Mouse (Mus musculus): ENCODE measurements around the gene Nfatc3.

Gene Nfatc3

GRCm38 (mm10) chr8:106149025-106149424 lies 90.4 kb downstream of the Nfatc3 start:
- no peak for DNase-seq (ENCODE audit: low spot score)

DNA sequence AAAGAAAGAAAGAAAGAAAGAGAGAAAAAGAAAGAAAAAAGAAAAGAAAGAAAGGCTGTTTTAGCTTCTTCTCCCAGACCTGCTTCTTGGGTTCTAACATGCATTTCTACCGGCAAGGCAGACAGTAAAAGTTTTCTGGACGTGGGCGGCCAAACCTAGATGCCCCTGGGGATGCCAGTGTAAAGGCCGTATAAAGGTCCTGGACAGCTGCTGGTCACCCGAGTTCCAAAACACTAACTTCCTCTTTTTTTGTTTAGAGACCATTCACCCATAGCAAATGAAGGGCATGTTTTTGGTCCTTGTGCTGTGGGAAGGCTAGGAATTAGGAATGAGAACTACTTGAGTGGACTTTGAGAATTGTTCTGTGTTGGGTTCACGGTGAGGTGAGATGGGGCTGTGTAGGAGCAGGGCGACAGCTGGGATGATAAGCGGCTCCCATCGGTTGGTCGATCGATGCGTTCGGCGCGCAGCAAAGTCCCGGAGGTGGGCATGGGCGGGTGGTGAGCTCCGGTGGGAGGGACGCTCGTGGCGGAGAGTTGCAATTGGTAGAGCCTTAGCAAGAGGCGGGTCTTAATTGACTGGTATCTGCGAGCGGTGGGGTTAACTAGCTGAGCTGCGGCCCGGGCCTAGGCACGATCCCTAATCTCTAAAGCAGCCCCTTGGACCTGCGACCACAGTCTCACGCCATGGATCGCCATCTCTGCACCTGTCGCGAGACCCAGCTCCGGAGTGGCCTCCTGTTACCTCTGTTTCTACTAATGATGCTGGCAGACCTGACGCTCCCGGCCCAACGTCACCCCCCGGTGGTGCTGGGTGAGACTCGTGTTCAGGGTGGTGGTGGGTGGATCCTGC lies 91.4 kb downstream of the Nfatc3 start, which contains the start of gene Pla2g15:
TSS of gene Pla2g15 (plus strand) at position 599 of the 852 bp plus-strand sequence.
- peak; percentile 94 for DNase-seq (ENCODE audit: low spot score)

GRCm38 (mm10) chr8:106150653-106151000 lies 92.0 kb downstream of the Nfatc3 start:
- DNase-seq (ENCODE audit: low spot score): no peak

DNA sequence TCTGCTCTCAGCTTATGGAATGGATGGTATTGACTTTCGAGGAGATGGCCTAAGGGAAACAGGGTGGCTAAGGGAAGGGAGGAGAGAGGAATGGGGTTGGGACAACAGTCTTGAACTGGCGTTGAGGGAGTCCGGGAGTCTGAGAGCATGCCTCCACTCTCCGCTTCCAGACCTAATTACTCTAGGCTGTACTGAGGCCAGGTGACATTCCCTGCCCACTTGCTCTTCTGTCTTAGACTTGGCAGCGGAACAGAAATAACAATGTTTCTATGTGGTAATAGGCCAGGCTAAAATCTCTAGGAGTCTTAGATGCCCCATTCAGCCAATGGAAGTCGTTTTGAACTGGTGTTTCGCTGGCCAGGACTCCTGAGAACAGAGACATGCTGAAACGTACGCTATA lies 92.4 kb downstream of the Nfatc3 start:
- DNase-seq (ENCODE audit: low spot score): no peak

- no peak for DNase-seq (ENCODE audit: low spot score)
Measured at GRCm38 (mm10) chr8:106152876-106153275, 94.2 kb downstream of the Nfatc3 start.

DNA sequence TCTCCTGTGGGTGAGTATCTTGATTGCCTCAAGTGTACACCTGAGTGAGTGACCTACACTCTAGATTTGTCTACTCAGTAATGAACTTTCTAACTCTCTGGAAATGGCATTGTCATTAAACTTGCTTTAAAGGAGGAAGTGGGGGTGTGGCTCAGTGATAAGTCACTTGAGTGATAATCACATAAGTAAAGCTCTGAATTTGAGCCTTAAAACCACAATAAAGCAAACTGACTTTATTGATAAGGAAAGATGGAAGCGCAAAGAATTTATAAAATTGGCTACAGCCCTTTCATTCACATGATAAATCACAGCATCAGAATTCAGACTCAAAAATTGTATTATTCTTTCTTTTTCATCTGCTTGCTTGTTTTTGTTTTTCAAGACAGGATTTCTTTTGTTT lies 98.8 kb downstream of the Nfatc3 start:
- DNase-seq (ENCODE audit: low spot score): no peak

DNA sequence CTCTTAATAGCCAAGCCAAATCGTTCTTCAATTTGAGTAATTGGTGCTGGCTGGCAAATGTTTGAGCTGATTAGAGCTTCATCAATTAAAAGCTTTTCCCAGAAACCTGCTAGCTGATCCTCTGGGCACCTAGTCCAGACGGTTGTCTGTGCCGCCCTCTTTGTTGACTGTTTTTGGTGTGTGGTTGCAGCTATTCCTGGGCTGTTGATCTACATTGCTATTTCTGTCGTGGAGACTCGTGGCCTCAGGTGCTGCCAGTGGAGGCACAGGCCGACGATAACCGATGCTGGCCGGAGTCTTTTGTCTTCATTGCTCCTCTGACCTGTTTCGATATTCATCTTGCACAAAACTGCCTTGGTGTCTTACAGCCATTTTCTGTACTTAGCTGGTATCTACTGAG lies 99.7 kb downstream of the Nfatc3 start:
- no peak for DNase-seq (ENCODE audit: low spot score)

DNA sequence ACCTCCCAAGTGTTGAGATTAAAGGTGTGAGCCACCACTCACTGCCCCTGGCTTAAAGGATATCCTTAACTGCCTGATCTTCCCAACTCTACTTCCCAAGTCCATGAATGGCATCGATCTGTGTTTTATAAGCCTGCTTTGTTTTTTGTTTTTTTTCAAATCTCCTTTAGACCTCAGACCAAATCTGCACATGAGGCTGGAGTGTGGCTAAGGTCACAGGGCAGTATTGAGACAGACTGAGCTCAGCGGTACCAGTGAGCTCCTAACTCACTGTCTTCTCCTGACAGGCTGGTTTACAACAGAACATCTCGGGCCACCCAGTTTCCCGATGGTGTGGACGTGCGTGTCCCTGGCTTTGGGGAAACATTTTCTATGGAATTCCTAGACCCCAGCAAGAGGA lies 101.2 kb downstream of the Nfatc3 start:
- DNase-seq (ENCODE audit: low spot score): no peak

DNA sequence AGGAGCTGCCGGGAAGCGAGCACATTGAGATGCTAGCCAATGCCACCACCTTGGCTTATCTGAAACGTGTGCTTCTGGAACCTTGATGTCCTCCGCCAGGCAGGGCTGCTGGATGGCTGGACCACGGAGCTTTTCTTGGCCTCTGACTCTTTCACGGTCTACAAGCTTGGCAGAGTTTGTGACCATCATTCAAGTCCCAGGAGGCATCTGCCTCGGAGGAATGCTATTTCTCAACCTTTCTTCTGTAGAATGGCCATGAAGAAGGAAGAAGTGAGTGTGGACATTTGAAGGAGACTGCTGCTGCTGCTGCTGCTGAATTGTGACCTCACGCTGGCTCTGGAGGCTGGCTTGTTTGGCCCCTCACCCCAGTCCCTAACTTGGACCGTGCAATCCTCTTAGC lies 104.6 kb downstream of the Nfatc3 start:
- no peak for DNase-seq (ENCODE audit: low spot score)

- DNase-seq (ENCODE audit: low spot score): peak; percentile 85
Measured at GRCm38 (mm10) chr8:106165460-106165859, 106.8 kb downstream of the Nfatc3 start.

DNA sequence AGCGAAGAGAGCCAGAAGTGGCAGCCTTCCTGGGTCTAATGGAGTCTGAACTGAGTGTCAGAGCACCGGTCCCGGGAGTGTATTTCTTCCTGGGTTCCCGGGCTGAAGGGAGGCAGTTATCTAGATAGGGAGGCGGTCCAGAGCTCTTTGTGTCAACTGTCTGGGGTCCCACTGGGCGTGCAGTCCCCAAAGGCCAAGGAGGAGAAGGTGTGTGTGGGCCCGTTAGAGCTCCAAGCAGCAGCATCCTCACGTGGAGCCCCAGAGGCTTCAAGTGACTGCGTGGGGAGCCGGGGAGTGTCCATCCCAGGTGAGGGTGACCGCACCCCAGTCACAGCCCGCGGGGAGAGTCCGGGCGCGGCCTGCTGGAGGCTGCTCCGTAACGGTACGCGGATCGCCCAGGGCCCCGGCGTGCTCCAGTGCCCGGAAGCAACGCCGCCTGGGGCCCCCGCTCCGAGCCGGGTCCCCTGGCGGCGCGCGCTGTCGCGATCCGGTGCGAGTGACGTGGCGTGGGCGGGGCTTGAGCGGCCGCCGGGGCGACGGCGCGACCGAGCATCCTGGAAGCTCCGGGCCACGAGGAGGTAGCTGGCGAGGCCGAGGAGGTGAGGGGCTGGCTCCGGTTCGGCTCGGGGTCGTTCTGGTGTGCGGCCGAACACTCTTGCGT lies 109.8 kb downstream of the Nfatc3 start, which contains the start of gene Slc7a6:
TSS of gene Slc7a6 (plus strand) at position 502 of the 661 bp plus-strand sequence.
- peak; percentile 87 for DNase-seq (ENCODE audit: low spot score)

DNA sequence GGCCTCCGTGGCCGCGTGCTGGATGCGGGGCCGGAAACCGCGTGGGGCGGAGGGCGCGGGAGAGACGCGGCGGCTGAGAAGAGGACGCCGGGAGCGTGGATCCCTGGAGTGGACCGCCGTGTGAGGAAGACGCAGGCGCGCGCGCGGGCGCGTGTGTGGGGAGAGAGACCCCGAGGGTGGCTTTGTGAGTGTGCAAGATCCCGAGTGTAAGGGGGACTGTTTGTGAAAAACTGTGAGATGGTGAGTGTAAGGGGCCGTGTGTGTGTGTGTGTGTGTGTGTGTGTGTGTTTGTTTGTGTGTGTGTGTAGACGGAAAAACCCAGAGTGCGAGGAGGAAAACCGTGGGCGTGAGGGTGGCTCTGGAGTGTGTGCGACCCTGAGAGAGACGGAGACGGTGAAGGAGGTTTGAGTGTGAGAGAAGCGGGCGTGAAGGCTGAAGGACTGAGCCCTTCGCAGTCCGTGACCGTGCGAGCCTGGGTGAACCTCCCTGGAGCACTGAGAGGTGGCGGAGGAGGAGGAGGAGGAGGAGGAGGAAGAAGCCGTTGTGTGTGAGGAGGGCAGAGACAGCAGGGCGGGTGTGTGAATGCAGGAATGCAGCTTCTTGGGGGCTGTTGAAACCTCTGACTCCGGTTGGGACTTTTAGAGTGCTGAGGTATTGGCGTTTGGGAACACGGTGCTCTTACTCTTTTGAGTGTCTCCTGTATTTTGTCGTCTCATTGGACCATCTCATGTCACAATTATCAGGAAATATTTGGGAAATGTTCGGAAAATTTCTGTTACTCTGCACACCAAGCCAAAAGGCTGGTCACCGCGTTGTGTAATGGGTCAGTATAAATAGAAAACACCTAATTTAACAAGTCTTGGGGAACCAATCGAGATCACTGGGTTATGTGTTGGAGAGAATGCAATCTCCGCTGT lies 110.6 kb downstream of the Nfatc3 start:
- no peak for DNase-seq (ENCODE audit: low spot score)

- DNase-seq (ENCODE audit: low spot score): no peak
Measured at GRCm38 (mm10) chr8:106169934-106170480, 111.4 kb downstream of the Nfatc3 start.

- DNase-seq (ENCODE audit: low spot score): no peak
Measured at GRCm38 (mm10) chr8:106173566-106173965, 114.9 kb downstream of the Nfatc3 start.

DNA sequence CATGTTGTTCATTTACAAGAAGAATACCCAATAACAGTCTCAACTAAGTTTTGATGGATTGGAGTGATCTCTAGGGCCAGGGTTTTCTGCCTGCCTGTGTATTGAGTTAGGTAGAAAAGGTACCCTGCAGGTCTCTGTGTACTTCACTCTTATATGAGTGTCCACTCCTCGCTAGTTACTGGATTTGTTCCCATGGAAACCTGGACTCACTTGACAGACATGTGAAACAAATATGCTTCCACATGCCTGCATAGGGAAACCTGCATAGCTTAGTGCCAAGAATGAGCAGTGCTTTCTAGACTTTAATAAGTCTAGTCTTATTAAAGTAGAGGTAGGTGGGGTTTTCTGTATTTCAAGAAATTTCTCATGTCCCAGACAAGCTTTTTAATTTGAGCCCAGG lies 118.3 kb downstream of the Nfatc3 start:
- no peak for DNase-seq (ENCODE audit: low spot score)

DNA sequence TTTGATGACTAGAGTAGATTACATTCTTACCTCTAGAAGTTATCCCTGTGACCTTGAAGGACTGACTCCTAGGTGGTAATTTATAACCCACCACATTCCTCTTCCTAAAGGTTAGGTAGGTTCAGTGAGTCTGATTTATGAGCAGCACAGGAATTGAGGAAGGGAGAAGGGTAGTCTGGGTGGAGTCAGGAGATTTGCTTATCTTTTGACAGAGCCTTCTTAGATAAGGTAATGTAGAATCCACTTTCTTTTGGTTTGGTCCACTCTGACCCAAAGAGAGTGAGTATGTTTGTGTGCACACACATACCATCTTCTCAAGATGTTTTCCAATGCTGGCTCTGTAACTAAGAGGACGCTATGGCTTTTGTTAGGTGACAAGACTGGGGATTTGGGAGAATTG lies 119.0 kb downstream of the Nfatc3 start:
- no peak for DNase-seq (ENCODE audit: low spot score)

DNA sequence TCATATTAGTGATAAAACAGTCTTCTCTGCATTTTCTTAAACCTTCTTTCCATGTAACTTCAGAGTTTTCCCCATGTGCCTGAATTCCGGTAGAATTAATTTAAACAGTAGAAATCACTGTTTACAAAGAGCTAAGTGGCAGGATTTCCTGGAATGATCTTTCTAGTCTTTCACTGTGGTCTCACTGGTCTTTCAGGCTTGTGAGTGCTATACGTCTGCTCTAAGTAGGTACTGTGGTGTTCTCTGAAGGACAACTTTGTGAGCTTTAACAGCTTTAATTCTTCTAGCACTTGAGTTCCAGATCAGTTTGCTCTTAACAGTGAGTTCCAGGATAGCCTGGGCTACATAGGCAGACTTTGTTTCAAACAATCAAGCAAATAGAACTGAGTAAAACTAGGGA lies 119.8 kb downstream of the Nfatc3 start:
- DNase-seq (ENCODE audit: low spot score): no peak
